Mouse (Mus musculus) neural tube, embryonic 14.5 days (tissue): ENCODE data around the gene Gbgt1. TPM values are rescaled to one million over a fixed set of nuclear protein-coding genes. Genes with fewer than 3 reads are reported as not detected.

Experiments used
- ATAC-seq: fragments of 200-750 bp; cut with Nextera tagmentation; 2 replicates; pipeline ENCODE4 v1.8.0; 2017; ENCODE audit warnings: low read depth, mild to moderate bottlenecking, moderate TSS enrichment, moderate library complexity
- H3K27ac ChIP-seq: fragments of 300-500 bp; sonication (generic); 2 replicates; pipeline ENCODE4 v1.5.1; 2014; ENCODE audit warnings: low read depth, mild to moderate bottlenecking, control low read depth, low read length, moderate library complexity, mixed read lengths
- H3K27me3 ChIP-seq: fragments of 300-500 bp; sonication (generic); 2 replicates; pipeline ENCODE4 v1.6.1; 2014; ENCODE audit warnings: low read length; ENCODE audit not compliant: control insufficient read depth, insufficient read depth
- H3K36me3 ChIP-seq: fragments of 300-500 bp; sonication (generic); 2 replicates; pipeline ENCODE4 v1.6.1; 2014; ENCODE audit warnings: low read length, mixed read lengths; ENCODE audit not compliant: control insufficient read depth, insufficient read depth
- H3K4me1 ChIP-seq: fragments of 300-500 bp; sonication (generic); 2 replicates; pipeline ENCODE4 v1.6.1; 2014; ENCODE audit warnings: low read length; ENCODE audit not compliant: control insufficient read depth, insufficient read depth
- H3K4me2 ChIP-seq: fragments of 300-500 bp; sonication (generic); 2 replicates; pipeline ENCODE4 v1.6.1; 2014; ENCODE audit warnings: mild to moderate bottlenecking, low read depth, low read length, control low read depth
- H3K4me3 ChIP-seq: fragments of 300-500 bp; sonication (generic); 2 replicates; pipeline ENCODE4 v1.5.1; 2014; ENCODE audit warnings: low read depth, low read length, control low read depth, mixed read lengths
- H3K9ac ChIP-seq: fragments of 300-500 bp; sonication (generic); replicated peaks from 2 replicates; pipeline ENCODE4 v1.6.1; 2014; ENCODE audit warnings: low read depth, mild to moderate bottlenecking, control low read depth, low read length, mixed read lengths
- H3K9me3 ChIP-seq: fragments of 300-500 bp; sonication (generic); 2 replicates; pipeline ENCODE4 v1.6.1; 2016; ENCODE audit warnings: low read length; ENCODE audit not compliant: control insufficient read depth
- WGBS: fragments of 180-500 bp; shearing (Covaris S2); extraction: QIAGEN DNeasy Blood & Tissue Kit; methylation state at CpG from one replicate; pipeline ENCODE4 v1.1.7; 2014; 5-methylcytosine and 5-hydroxymethylcytosine counted together
- polyA plus RNA-seq: library from polyadenylated mRNA; unstranded; fragments of >200 nt; fragmentation: Nextera tagmentation; extraction: Ambion mirVana; gene quantifications from 2 replicates; pipeline ENCODE4 v1.2.1, GENCODE M21; 2014

The Gbgt1 gene
- polyA plus RNA-seq, 1 experiment from 2014 or later: 0.23 TPM

GRCm38 (mm10) chr2:28512798-28513401 lies 16.2 kb downstream of the Gbgt1 start, which contains the start of gene Ralgds:
Ralgds (plus strand) TSS chr2:28513125.
- peaks cover 35% of the 10 kb centered on the region for H3K4me1 ChIP-seq
- peak within 1 kb of the TSS; percentile 85 for H3K4me3 ChIP-seq
- no peaks in the 10 kb centered on the region for H3K36me3 ChIP-seq
- H3K4me2 ChIP-seq: peak within 1 kb of the TSS; percentile 83
- no peaks in the 10 kb centered on the region for H3K27me3 ChIP-seq
- H3K27ac ChIP-seq: peak within 1 kb of the TSS; percentile 86
- ATAC-seq: peak; percentile 60
- no peaks in the 10 kb centered on the region for H3K9me3 ChIP-seq
- H3K9ac ChIP-seq: peak within 1 kb of the TSS; percentile 98
- WGBS: under 1% methylated on average over 39 of the region's 71 CpGs

GRCm38 (mm10) chr2:28513431-28514370 lies 17.0 kb downstream of the Gbgt1 start:
- peak; percentile 49 for ATAC-seq
- Histone ChIP-seq H3K9me3 (no peaks in the 10 kb centered on the region), H3K36me3 (no peaks in the 10 kb centered on the region), H3K4me1 (peaks cover 43% of the 10 kb centered on the region), H3K4me2 (peak overlapping the region; percentile 83), H3K27ac (peak overlapping the region; percentile 86), H3K4me3 (peak overlapping the region; percentile 85), H3K9ac (peak overlapping the region; percentile 98), H3K27me3 (no peaks in the 10 kb centered on the region)
- 5% methylated on average over 46 of the region's 47 CpGs for WGBS

GRCm38 (mm10) chr2:28514489-28514888 lies 17.8 kb downstream of the Gbgt1 start:
- ATAC-seq: 0 out of 2 replicates have a peak, but pooled peaks have one; percentile 7
- Histone ChIP-seq H3K4me3 (peak overlapping the region; percentile 85), H3K9me3 (no peaks in the 10 kb centered on the region), H3K27me3 (no peaks in the 10 kb centered on the region), H3K9ac (peak overlapping the region; percentile 98), H3K36me3 (no peaks in the 10 kb centered on the region), H3K4me2 (peak overlapping the region; percentile 83), H3K27ac (peak overlapping the region; percentile 86; the same call in 1 of the 2 replicates), H3K4me1 (peaks cover 45% of the 10 kb centered on the region)
- 21% methylated on average over 5 of the region's 5 CpGs for WGBS

- Histone ChIP-seq H3K27ac (no peak overlapping the region), H3K9me3 (no peaks in the 10 kb centered on the region), H3K4me1 (peaks cover 47% of the 10 kb centered on the region), H3K9ac (no peak overlapping the region), H3K27me3 (no peaks in the 10 kb centered on the region), H3K4me3 (no peak overlapping the region), H3K36me3 (no peaks in the 10 kb centered on the region), H3K4me2 (no peak overlapping the region)
- ATAC-seq: no peak
- WGBS: 44% methylated on average over 5 of the region's 5 CpGs
These were observed 20.7 kb downstream of the Gbgt1 start for GRCm38 (mm10) chr2:28517206-28517909.

GRCm38 (mm10) chr2:28518231-28518630 lies 21.5 kb downstream of the Gbgt1 start:
- Histone ChIP-seq H3K4me2 (peak overlapping the region; percentile 1; the same call in 1 of the 2 replicates), H3K4me1 (peaks cover 47% of the 10 kb centered on the region), H3K36me3 (no peaks in the 10 kb centered on the region), H3K9ac (no peak overlapping the region), H3K27me3 (no peaks in the 10 kb centered on the region), H3K9me3 (no peaks in the 10 kb centered on the region), H3K4me3 (no peak overlapping the region), H3K27ac (no peak overlapping the region)
- WGBS: 10% methylated on average over 2 of the region's 2 CpGs
- ATAC-seq: no peak

- WGBS: 66% methylated on average over 5 of the region's 5 CpGs
- ATAC-seq: no peak
- no peak overlapping the region for H3K9ac ChIP-seq
These were observed 23.9 kb downstream of the Gbgt1 start for GRCm38 (mm10) chr2:28520581-28520980.

GRCm38 (mm10) chr2:28521571-28522151 lies 25.0 kb downstream of the Gbgt1 start:
- H3K27ac ChIP-seq: no peak overlapping the region

More at GRCm38 (mm10) chr2:28520581-28520980, 23.9 kb downstream of the Gbgt1 start:
- Histone ChIP-seq H3K27me3 (no peaks in the 10 kb centered on the region), H3K4me2 (no peak overlapping the region), H3K4me3 (no peak overlapping the region), H3K36me3 (no peaks in the 10 kb centered on the region), H3K9me3 (no peaks in the 10 kb centered on the region), H3K4me1 (peaks cover 48% of the 10 kb centered on the region), H3K27ac (no peak overlapping the region)

GRCm38 (mm10) chr2:28522166-28522565 lies 25.5 kb downstream of the Gbgt1 start:
- Histone ChIP-seq H3K4me1 (peaks cover 44% of the 10 kb centered on the region), H3K36me3 (no peaks in the 10 kb centered on the region), H3K27ac (no peak overlapping the region), H3K4me3 (no peak overlapping the region), H3K27me3 (no peaks in the 10 kb centered on the region), H3K4me2 (no peak overlapping the region), H3K9me3 (no peaks in the 10 kb centered on the region), H3K9ac (no peak overlapping the region)
- no peak for ATAC-seq
- WGBS: 92% methylated on average over 4 of the region's 4 CpGs

More at GRCm38 (mm10) chr2:28521571-28522151, 25.0 kb downstream of the Gbgt1 start:
- Histone ChIP-seq H3K4me3 (no peak overlapping the region), H3K4me2 (no peak overlapping the region), H3K27me3 (no peaks in the 10 kb centered on the region), H3K4me1 (peaks cover 47% of the 10 kb centered on the region), H3K9me3 (no peaks in the 10 kb centered on the region), H3K36me3 (no peaks in the 10 kb centered on the region), H3K9ac (no peak overlapping the region)
- 85% methylated on average over 6 of the region's 6 CpGs for WGBS
- no peak for ATAC-seq
